Mouse (Mus musculus): ENCODE data around the gene Dnase1l1. TPM values are rescaled to one million over a fixed set of nuclear protein-coding genes. Genes with fewer than 3 reads are reported as not detected.

The Dnase1l1 gene
- polyA plus RNA-seq (2014; fragmentation: Nextera tagmentation; extraction: Ambion mirVana) = 3.7 and 4.1 TPM in 2 replicates

DNA sequence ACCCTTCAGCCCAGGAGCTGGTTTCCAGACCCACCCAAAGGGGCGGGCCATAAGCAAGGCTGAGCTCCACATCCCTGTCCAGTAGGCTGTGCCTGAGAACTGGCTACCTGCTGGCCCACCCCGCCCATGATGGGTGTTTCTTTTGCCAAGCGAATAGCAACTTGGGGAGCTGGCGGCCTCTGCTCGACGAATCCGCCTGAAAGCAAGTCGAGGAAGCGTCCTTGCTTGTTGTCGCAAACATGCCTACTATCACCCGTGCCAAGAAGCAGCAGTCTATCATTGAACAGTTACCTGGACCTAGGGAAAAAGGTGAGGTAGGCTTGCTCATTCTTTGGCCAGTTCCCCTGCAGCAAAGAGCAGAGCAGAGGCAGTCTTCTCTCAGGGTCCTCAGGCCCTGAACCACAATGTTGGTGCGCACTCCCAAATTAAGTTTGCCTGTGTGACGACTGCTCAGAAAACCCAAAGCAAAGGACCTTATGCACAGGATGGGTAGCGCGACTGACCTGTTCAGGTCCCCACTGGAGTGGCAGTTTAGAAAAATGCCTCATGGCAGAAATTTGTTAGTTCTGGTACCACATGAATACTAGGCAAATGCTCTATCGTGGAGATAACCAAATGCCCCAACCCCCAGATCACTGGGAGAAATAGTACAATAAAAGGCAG, at the start of gene Dnase1l1, which contains the start of gene Taz:
TSS of gene Dnase1l1 (minus strand) at position 606 of the 663 bp plus-strand sequence.
TSS of gene Taz (plus strand) at position 181 of the 663 bp plus-strand sequence.
- Histone ChIP-seq H3K27me3 (ENCODE audit: control insufficient read depth, insufficient read depth, low read length) (no peaks in the 10 kb centered on the region), H3K4me2 (ENCODE audit: low read depth, low read length) (peak within 1 kb of the TSS; percentile 72), H3K9ac (replicated peaks; ENCODE audit: low read depth, low read length) (peak within 1 kb of the TSS; percentile 70), H3K9me3 (ENCODE audit: control insufficient read depth, low read length) (no peaks in the 10 kb centered on the region), H3K4me1 (ENCODE audit: control insufficient read depth, insufficient read depth, low read length) (0 out of 2 replicates have a peak, but pooled peaks cover 3% of the 10 kb centered on the region), H3K36me3 (ENCODE audit: control insufficient read depth, insufficient read depth, low read length) (no peaks in the 10 kb centered on the region), H3K4me3 (ENCODE audit: low read depth, low read length) (peak within 1 kb of the TSS; percentile 50), H3K27ac (ENCODE audit: low read depth, low read length) (peak within 1 kb of the TSS; percentile 78)
- ATAC-seq (ENCODE audit: low read depth) = peak; percentile 52; the same call in 1 of the 2 replicates
- 8% methylated on average over 15 of the region's 16 CpGs for WGBS

DNA sequence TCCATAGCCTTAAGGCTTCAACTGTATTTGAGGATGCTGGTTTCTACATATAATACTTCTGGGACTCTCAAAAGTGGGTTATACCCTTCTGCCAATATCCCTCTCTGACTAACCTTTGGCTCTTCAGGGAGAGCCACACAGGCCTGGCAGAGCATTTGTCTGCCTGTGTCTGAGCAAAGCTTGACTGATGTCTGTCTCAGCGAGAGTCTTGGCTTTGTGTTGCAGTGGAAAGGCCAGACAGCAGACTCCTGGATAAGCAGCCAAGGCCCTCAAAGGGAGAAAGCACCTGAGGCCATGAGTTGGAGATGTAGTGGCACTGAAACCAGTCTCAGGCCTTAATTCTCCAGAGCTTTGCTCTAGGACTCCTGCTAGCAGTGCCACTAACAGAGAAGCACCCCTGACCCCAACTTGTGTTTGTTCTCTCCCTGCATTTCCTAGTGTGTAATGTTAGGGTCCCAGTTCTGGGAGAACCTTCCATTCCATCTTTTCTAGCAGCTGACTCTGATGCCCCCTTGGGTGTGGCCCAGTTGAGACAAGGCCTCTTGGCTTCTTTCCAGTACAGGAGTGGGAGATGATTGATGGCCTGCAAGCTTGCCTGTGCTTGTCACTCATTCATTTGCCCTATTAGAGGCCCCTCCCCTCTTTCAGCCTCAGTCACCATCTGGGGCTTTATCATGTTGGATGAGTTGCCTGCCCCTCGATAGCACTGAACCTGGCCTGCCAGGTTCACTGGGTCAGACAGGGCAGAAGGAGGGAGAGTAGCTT, 48.2 kb upstream of the Dnase1l1 start:
- Histone ChIP-seq H3K4me1 (ENCODE audit: control insufficient read depth, insufficient read depth, low read length) (peaks cover 8% of the 10 kb centered on the region; the same call in 1 of the 2 replicates), H3K27ac (ENCODE audit: low read depth, low read length) (peak overlapping the region; percentile 34; the same call in 1 of the 2 replicates), H3K9me3 (ENCODE audit: control insufficient read depth, low read length) (no peaks in the 10 kb centered on the region), H3K9ac (replicated peaks; ENCODE audit: low read depth, low read length) (peak overlapping the region; percentile 58), H3K4me3 (ENCODE audit: low read depth, low read length) (peak overlapping the region; percentile 48), H3K36me3 (ENCODE audit: control insufficient read depth, insufficient read depth, low read length) (no peaks in the 10 kb centered on the region), H3K27me3 (ENCODE audit: control insufficient read depth, insufficient read depth, low read length) (no peaks in the 10 kb centered on the region), H3K4me2 (ENCODE audit: low read depth, low read length) (peak overlapping the region; percentile 69)
- 24% methylated on average over 2 of the region's 2 CpGs for WGBS
- ATAC-seq (ENCODE audit: low read depth) = no peak

DNA sequence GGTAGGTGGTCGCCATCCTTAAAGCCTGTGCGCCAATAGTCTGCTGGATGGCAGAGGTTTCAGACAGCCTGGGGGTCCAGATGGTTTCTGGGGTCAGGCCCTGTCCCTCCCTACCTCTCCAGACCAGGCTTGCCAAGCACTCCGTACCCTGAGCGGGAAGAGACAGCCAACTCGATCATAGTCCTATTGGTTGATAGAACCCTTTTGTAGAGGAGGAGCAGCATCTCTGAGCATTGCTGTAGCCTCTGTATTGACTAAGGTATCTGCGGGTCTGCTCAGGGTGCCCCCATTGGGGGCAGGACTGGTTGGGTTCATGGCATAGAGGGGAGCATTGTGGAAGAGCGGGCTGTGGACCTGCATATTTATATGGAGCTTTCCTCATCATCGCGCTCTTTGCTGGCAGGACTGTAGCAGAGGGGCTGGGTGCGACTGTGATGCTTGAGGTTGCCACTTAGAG, 47.1 kb upstream of the Dnase1l1 start:
- Histone ChIP-seq H3K4me2 (ENCODE audit: low read depth, low read length) (peak overlapping the region; percentile 69), H3K36me3 (ENCODE audit: control insufficient read depth, insufficient read depth, low read length) (no peaks in the 10 kb centered on the region), H3K27me3 (ENCODE audit: control insufficient read depth, insufficient read depth, low read length) (no peaks in the 10 kb centered on the region), H3K27ac (ENCODE audit: low read depth, low read length) (peak overlapping the region; percentile 48), H3K9ac (replicated peaks; ENCODE audit: low read depth, low read length) (peak overlapping the region; percentile 58), H3K4me3 (ENCODE audit: low read depth, low read length) (peak overlapping the region; percentile 48), H3K9me3 (ENCODE audit: control insufficient read depth, low read length) (no peaks in the 10 kb centered on the region), H3K4me1 (ENCODE audit: control insufficient read depth, insufficient read depth, low read length) (peaks cover 8% of the 10 kb centered on the region; the same call in 1 of the 2 replicates)
- WGBS = 17% methylated on average over 10 of the region's 10 CpGs
- peak; percentile 64 for ATAC-seq (ENCODE audit: low read depth)

DNA sequence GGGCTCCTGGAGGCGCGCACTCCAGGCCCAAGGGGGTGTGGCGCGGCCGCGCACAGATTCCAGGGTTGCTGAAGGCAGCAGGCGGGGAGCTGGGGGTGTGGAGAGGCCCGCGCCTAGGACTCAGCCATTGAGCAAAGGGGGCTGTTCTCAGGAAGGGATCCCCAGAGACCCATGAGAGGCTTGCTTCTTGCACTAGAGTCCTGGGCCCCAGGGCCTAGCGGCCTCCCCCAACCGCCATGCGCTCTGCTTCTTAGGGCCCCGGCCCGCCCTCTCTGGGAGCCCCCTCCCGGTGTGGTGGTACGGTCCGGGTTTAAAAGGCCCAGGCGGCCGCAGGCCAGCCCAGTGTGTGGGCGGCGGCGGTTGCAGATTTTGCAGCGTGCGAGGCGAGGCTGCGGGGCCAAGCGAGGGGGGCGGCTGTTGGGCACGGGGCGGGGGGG, 46.6 kb upstream of the Dnase1l1 start, which contains the start of gene Plxna3:
TSS of gene Plxna3 (plus strand) at position 342 of the 437 bp plus-strand sequence.
- ATAC-seq (ENCODE audit: low read depth) = peak; percentile 95
- H3K36me3 ChIP-seq (ENCODE audit: control insufficient read depth, insufficient read depth, low read length) = no peaks in the 10 kb centered on the region

DNA sequence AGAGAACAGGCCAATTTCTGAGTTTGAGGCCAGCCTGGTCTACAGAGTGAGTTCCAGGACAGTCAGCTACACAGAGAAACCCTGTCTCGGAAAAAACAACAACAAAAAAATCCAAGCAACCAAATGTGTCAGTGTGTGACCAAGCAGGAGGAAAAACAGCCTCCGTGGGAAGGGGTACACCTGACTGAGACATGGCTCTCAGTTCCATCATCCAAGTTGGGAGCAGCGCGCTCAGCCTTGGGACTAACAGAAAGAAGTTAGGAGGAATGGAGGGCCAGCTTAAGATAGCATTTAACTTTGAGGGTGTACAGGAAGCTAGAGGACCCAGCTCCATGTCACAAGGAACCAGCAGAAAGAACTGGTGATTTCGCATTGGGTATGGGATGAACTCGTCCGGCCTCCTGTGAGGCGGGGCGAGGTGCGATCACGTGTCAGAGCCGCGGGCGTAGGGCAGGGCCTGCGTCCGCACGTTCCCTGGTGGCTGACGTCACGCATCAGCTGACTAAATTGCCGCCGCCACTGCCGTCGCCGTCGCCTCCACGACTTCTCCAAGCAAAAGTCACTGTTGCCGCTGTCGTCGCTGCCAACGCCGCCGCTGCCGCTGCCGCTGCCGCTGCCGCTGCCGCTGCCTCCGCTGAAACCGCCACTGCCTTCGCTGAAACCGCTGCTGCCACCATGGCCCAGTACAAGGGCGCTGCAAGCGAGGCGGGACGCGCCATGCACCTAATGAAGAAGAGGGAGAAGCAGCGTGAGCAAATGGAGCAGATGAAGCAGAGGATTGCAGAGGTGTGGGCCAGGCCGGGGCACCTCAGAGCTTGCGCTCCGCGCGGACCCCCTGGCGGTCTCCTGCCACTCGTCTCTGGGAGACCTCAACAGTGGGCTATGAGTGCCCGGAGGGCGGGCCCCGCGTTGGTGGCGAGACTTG, 30.7 kb upstream of the Dnase1l1 start, which contains the start of gene Fam50a:
TSS of gene Fam50a (plus strand) at position 494 of the 925 bp plus-strand sequence.
- Histone ChIP-seq H3K27ac (ENCODE audit: low read depth, low read length) (peak within 1 kb of the TSS; percentile 83), H3K27me3 (ENCODE audit: control insufficient read depth, insufficient read depth, low read length) (no peaks in the 10 kb centered on the region), H3K4me3 (ENCODE audit: low read depth, low read length) (peak within 1 kb of the TSS; percentile 47)

More for the DNA sequence above, 46.6 kb upstream of the Dnase1l1 start, which contains the start of gene Plxna3:
- Histone ChIP-seq H3K4me3 (ENCODE audit: low read depth, low read length) (peak within 1 kb of the TSS; percentile 48), H3K9me3 (ENCODE audit: control insufficient read depth, low read length) (no peaks in the 10 kb centered on the region), H3K9ac (replicated peaks; ENCODE audit: low read depth, low read length) (peak within 1 kb of the TSS; percentile 58), H3K4me2 (ENCODE audit: low read depth, low read length) (peak within 1 kb of the TSS; percentile 69), H3K27me3 (ENCODE audit: control insufficient read depth, insufficient read depth, low read length) (no peaks in the 10 kb centered on the region), H3K4me1 (ENCODE audit: control insufficient read depth, insufficient read depth, low read length) (peaks cover 8% of the 10 kb centered on the region; the same call in 1 of the 2 replicates), H3K27ac (ENCODE audit: low read depth, low read length) (peak within 1 kb of the TSS; percentile 77)
- 11% methylated on average over 18 of the region's 30 CpGs for WGBS

DNA sequence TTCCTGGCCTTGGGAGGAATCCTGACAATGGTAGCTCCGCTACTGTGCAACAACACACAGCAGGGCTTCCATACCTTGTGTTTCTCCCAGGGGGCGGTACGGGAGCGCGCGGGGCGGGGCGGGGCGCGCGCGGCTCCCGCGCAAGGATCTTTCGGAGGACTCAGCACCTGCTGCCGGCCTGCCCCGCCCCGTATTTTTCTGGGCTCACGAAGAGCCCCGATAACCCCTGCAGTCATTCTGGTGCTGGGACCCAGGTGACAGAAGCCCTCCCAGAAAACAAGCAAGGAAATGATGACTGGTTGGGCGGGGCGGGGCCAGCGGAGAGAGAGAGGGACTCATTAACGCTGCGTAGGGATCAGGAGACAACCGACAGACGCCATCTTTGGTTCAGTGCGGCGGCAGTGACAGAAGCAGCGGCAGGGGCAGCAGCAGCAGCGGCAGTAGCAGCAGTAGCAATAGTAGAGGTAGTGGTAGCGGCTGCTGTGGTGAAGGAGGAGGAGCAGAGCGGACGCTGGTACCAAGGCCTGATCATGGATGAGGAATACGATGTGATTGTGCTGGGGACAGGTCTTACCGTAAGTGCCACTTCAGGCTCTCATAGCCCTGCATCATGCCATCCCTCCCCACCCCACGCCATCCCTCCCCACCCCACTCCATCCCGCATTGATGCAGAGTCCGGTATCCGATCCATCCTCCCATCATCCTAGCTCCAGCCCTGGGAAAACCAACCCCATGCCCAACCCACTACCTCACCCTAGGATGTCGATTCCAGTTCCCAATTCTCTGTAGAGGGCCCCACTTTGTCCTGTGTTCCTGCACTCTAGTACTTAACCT, 22.9 kb upstream of the Dnase1l1 start, which contains the start of gene Gdi1:
TSS of gene Gdi1 (plus strand) at position 132 of the 834 bp plus-strand sequence.
- 17% methylated on average over 40 of the region's 41 CpGs for WGBS
- peak; percentile 83 for ATAC-seq (ENCODE audit: low read depth)
- H3K4me2 ChIP-seq (ENCODE audit: low read depth, low read length) = peak within 1 kb of the TSS; percentile 63
- H3K36me3 ChIP-seq (ENCODE audit: control insufficient read depth, insufficient read depth, low read length) = peaks cover 22% of the 10 kb centered on the region
- H3K4me3 ChIP-seq (ENCODE audit: low read depth, low read length) = peak within 1 kb of the TSS; percentile 35
- peak within 1 kb of the TSS; percentile 58 for H3K9ac ChIP-seq (replicated peaks; ENCODE audit: low read depth, low read length)
- H3K27ac ChIP-seq (ENCODE audit: low read depth, low read length) = peak within 1 kb of the TSS; percentile 96
- H3K27me3 ChIP-seq (ENCODE audit: control insufficient read depth, insufficient read depth, low read length) = no peaks in the 10 kb centered on the region
- no peaks in the 10 kb centered on the region; the same call in 1 of the 2 replicates for H3K4me1 ChIP-seq (ENCODE audit: control insufficient read depth, insufficient read depth, low read length)
- H3K9me3 ChIP-seq (ENCODE audit: control insufficient read depth, low read length) = no peaks in the 10 kb centered on the region

More for the DNA sequence above, 30.7 kb upstream of the Dnase1l1 start, which contains the start of gene Fam50a:
- peak within 1 kb of the TSS; percentile 59 for H3K4me2 ChIP-seq (ENCODE audit: low read depth, low read length)
- 0 out of 2 replicates have a peak, but pooled peaks cover 10% of the 10 kb centered on the region for H3K36me3 ChIP-seq (ENCODE audit: control insufficient read depth, insufficient read depth, low read length)
- ATAC-seq (ENCODE audit: low read depth) = peak; percentile 97
- H3K9ac ChIP-seq (replicated peaks; ENCODE audit: low read depth, low read length) = peak within 1 kb of the TSS; percentile 59
- no peaks in the 10 kb centered on the region for H3K4me1 ChIP-seq (ENCODE audit: control insufficient read depth, insufficient read depth, low read length)
- no peaks in the 10 kb centered on the region for H3K9me3 ChIP-seq (ENCODE audit: control insufficient read depth, low read length)
- WGBS = 14% methylated on average over 52 of the region's 59 CpGs

DNA sequence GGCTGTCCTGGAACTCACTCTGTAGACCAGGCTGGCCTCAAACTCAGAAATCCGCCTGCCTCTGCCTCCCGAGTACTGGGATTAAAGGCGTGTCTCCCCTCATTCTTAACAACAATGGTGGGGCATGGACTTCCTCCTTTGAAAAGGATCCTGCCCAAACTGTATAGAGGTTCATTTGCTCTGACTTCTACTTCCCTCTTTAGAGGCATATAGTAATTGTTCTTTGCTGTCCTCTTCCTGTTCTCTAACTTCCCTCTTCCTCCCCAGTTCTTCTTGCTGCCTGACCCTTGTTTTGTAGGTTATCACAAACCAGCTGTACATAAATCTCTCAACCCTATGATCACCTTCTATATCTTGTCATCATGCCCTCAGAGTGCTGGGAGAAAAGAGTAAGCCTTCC, 17.6 kb upstream of the Dnase1l1 start:
- H3K27ac ChIP-seq (ENCODE audit: low read depth, low read length) = no peak overlapping the region
- 83% methylated on average over 3 of the region's 3 CpGs for WGBS
- no peaks in the 10 kb centered on the region for H3K9me3 ChIP-seq (ENCODE audit: control insufficient read depth, low read length)
- ATAC-seq (ENCODE audit: low read depth) = no peak
- H3K9ac ChIP-seq (replicated peaks; ENCODE audit: low read depth, low read length) = no peak overlapping the region
- no peak overlapping the region for H3K4me2 ChIP-seq (ENCODE audit: low read depth, low read length)
- no peak overlapping the region for H3K4me3 ChIP-seq (ENCODE audit: low read depth, low read length)
- H3K4me1 ChIP-seq (ENCODE audit: control insufficient read depth, insufficient read depth, low read length) = no peaks in the 10 kb centered on the region
- no peaks in the 10 kb centered on the region for H3K27me3 ChIP-seq (ENCODE audit: control insufficient read depth, insufficient read depth, low read length)
- peaks cover 16% of the 10 kb centered on the region for H3K36me3 ChIP-seq (ENCODE audit: control insufficient read depth, insufficient read depth, low read length)
